Mouse (Mus musculus): Measurements from ENCODE around the gene Rps15. TPM values are rescaled to one million over a fixed set of nuclear protein-coding genes. Genes with fewer than 3 reads are reported as not detected.

Rps15 gene
- polyA plus RNA-seq, 1 experiment from 2014 or later = 1,092 TPM

- Histone ChIP-seq H3K4me3 (peak overlapping the region; percentile 25), H3K4me1 (peaks cover 45% of the 10 kb centered on the region), H3K36me3 (peaks cover 22% of the 10 kb centered on the region), H3K9me3 (replicated peaks) (no peaks in the 10 kb centered on the region), H3K27me3 (ENCODE audit: low read depth, poor library complexity, severe bottlenecking) (peaks cover 83% of the 10 kb centered on the region), H3K27ac (peak overlapping the region; percentile 27; the same call in 1 of the 2 replicates)
- no peak for DNase-seq (ENCODE audit: low spot score)
- 48% methylated on average over 27 of the region's 27 CpGs for whole genome bisulfite sequencing
Observed at GRCm38 (mm10) chr10:80315315-80315714, 23.1 kb downstream of the Rps15 start.

- DNase-seq (ENCODE audit: low spot score) = no peak
- peaks cover 52% of the 10 kb centered on the region for H3K4me1 ChIP-seq
- peaks cover 72% of the 10 kb centered on the region for H3K27me3 ChIP-seq (ENCODE audit: low read depth, poor library complexity, severe bottlenecking)
- no peak overlapping the region for H3K27ac ChIP-seq
- no peaks in the 10 kb centered on the region for H3K9me3 ChIP-seq (replicated peaks)
- 29% methylated on average over 11 of the region's 11 CpGs for WGBS
- H3K4me3 ChIP-seq = peak overlapping the region; percentile 25; the same call in 1 of the 2 replicates
- H3K36me3 ChIP-seq = peaks cover 22% of the 10 kb centered on the region
Observed at GRCm38 (mm10) chr10:80316359-80316781, 24.1 kb downstream of the Rps15 start.

GRCm38 (mm10) chr10:80317011-80317410 is 24.8 kb downstream of the Rps15 start:
- Histone ChIP-seq H3K36me3 (peaks cover 22% of the 10 kb centered on the region), H3K9me3 (replicated peaks) (no peaks in the 10 kb centered on the region), H3K4me3 (no peak overlapping the region), H3K27me3 (ENCODE audit: low read depth, poor library complexity, severe bottlenecking) (peaks cover 68% of the 10 kb centered on the region), H3K4me1 (peaks cover 57% of the 10 kb centered on the region), H3K27ac (no peak overlapping the region)
- no peak for DNase-seq (ENCODE audit: low spot score)
- 58% methylated on average over 10 of the region's 10 CpGs for WGBS

GRCm38 (mm10) chr10:80320340-80320760 is 28.1 kb downstream of the Rps15 start, which contains the start of gene 2310011J03Rik:
TSS of gene 2310011J03Rik (minus strand) at chr10:80320537.
- H3K27me3 ChIP-seq (ENCODE audit: low read depth, poor library complexity, severe bottlenecking) = peaks cover 60% of the 10 kb centered on the region
- H3K4me1 ChIP-seq = peaks cover 69% of the 10 kb centered on the region
- 1% methylated on average over 34 of the region's 34 CpGs for WGBS
- H3K4me3 ChIP-seq = peak within 1 kb of the TSS; percentile 81
- DNase-seq (ENCODE audit: low spot score) = peak; percentile 94
- no peaks in the 10 kb centered on the region for H3K9me3 ChIP-seq (replicated peaks)
- peaks cover 22% of the 10 kb centered on the region for H3K36me3 ChIP-seq
- peak within 1 kb of the TSS; percentile 82 for H3K27ac ChIP-seq

GRCm38 (mm10) chr10:80321014-80321669 is 28.9 kb downstream of the Rps15 start:
- Histone ChIP-seq H3K27me3 (ENCODE audit: low read depth, poor library complexity, severe bottlenecking) (peaks cover 60% of the 10 kb centered on the region), H3K27ac (peak overlapping the region; percentile 19; the same call in 1 of the 2 replicates)
- WGBS = 73% methylated on average over 6 of the region's 6 CpGs

GRCm38 (mm10) chr10:80321670-80322581 is 29.7 kb downstream of the Rps15 start:
- peaks cover 58% of the 10 kb centered on the region for H3K27me3 ChIP-seq (ENCODE audit: low read depth, poor library complexity, severe bottlenecking)

More at GRCm38 (mm10) chr10:80321014-80321669, 28.9 kb downstream of the Rps15 start:
- peak overlapping the region; percentile 69 for H3K4me3 ChIP-seq
- H3K4me1 ChIP-seq = peaks cover 62% of the 10 kb centered on the region
- H3K9me3 ChIP-seq (replicated peaks) = no peaks in the 10 kb centered on the region
- no peak for DNase-seq (ENCODE audit: low spot score)
- H3K36me3 ChIP-seq = peaks cover 22% of the 10 kb centered on the region

GRCm38 (mm10) chr10:80322811-80323211 is 30.6 kb downstream of the Rps15 start:
- 8% methylated on average over 28 of the region's 28 CpGs for WGBS
- DNase-seq (ENCODE audit: low spot score) = peak; percentile 66

More at GRCm38 (mm10) chr10:80321670-80322581, 29.7 kb downstream of the Rps15 start:
- no peak for DNase-seq (ENCODE audit: low spot score)
- Histone ChIP-seq H3K36me3 (peaks cover 22% of the 10 kb centered on the region), H3K9me3 (replicated peaks) (no peaks in the 10 kb centered on the region), H3K4me1 (peaks cover 55% of the 10 kb centered on the region), H3K4me3 (peak overlapping the region; percentile 69), H3K27ac (peak overlapping the region; percentile 84)
- 90% methylated on average over 21 of the region's 21 CpGs for WGBS

GRCm38 (mm10) chr10:80323261-80324119 is 31.2 kb downstream of the Rps15 start:
- peak; percentile 80 for DNase-seq (ENCODE audit: low spot score)
- 1% methylated on average over 46 of the region's 46 CpGs for WGBS
- no peaks in the 10 kb centered on the region for H3K9me3 ChIP-seq (replicated peaks)
- peaks cover 55% of the 10 kb centered on the region for H3K27me3 ChIP-seq (ENCODE audit: low read depth, poor library complexity, severe bottlenecking)
- peaks cover 55% of the 10 kb centered on the region for H3K4me1 ChIP-seq
- H3K27ac ChIP-seq = peak overlapping the region; percentile 84
- H3K4me3 ChIP-seq = peak overlapping the region; percentile 69
- peaks cover 9% of the 10 kb centered on the region for H3K36me3 ChIP-seq

More at GRCm38 (mm10) chr10:80322811-80323211, 30.6 kb downstream of the Rps15 start:
- Histone ChIP-seq H3K9me3 (replicated peaks) (no peaks in the 10 kb centered on the region), H3K4me3 (peak overlapping the region; percentile 69), H3K27me3 (ENCODE audit: low read depth, poor library complexity, severe bottlenecking) (peaks cover 55% of the 10 kb centered on the region), H3K27ac (peak overlapping the region; percentile 84), H3K4me1 (peaks cover 53% of the 10 kb centered on the region), H3K36me3 (peaks cover 16% of the 10 kb centered on the region)

- Histone ChIP-seq H3K9me3 (replicated peaks) (no peaks in the 10 kb centered on the region), H3K27ac (peak overlapping the region; percentile 7; the same call in 1 of the 2 replicates), H3K27me3 (ENCODE audit: low read depth, poor library complexity, severe bottlenecking) (peaks cover 58% of the 10 kb centered on the region), H3K36me3 (peaks cover under 1% of the 10 kb centered on the region; the same call in 1 of the 2 replicates), H3K4me3 (peak overlapping the region; percentile 69), H3K4me1 (peaks cover 56% of the 10 kb centered on the region)
- no peak for DNase-seq (ENCODE audit: low spot score)
- 80% methylated on average over 17 of the region's 17 CpGs for WGBS
Observed at GRCm38 (mm10) chr10:80324120-80325037, 32.1 kb downstream of the Rps15 start.

- no peaks in the 10 kb centered on the region for H3K9me3 ChIP-seq (replicated peaks)
- H3K4me1 ChIP-seq = peaks cover 56% of the 10 kb centered on the region
- WGBS = 81% methylated on average over 21 of the region's 21 CpGs
- H3K27me3 ChIP-seq (ENCODE audit: low read depth, poor library complexity, severe bottlenecking) = peaks cover 62% of the 10 kb centered on the region
- H3K27ac ChIP-seq = peak overlapping the region; percentile 7; the same call in 1 of the 2 replicates
- no peak for DNase-seq (ENCODE audit: low spot score)
- no peaks in the 10 kb centered on the region for H3K36me3 ChIP-seq
- peak overlapping the region; percentile 12; the same call in 1 of the 2 replicates for H3K4me3 ChIP-seq
Observed at GRCm38 (mm10) chr10:80325045-80325444, 32.8 kb downstream of the Rps15 start.
